Mouse (Mus musculus): Measurements from ENCODE around the gene Pcnx2. TPM values are rescaled to one million over a fixed set of nuclear protein-coding genes. Genes with fewer than 3 reads are reported as not detected.

The Pcnx2 gene
- polyA plus RNA-seq, 1 experiment from 2014 or later = 7.5 TPM

- Histone ChIP-seq H3K36me3 (ENCODE audit: control insufficient read depth, insufficient read depth, low read length) (no peaks in the 10 kb centered on the region), H3K4me2 (ENCODE audit: low read depth, low read length) (no peak overlapping the region), H3K4me1 (ENCODE audit: control insufficient read depth, insufficient read depth, low read length) (no peaks in the 10 kb centered on the region), H3K4me3 (ENCODE audit: low read depth, low read length) (no peak overlapping the region), H3K9ac (replicated peaks; ENCODE audit: low read depth, low read length) (no peak overlapping the region), H3K27me3 (ENCODE audit: control insufficient read depth, insufficient read depth, low read length) (no peaks in the 10 kb centered on the region), H3K9me3 (ENCODE audit: control insufficient read depth, low read length) (no peaks in the 10 kb centered on the region), H3K27ac (ENCODE audit: low read depth, low read length) (no peak overlapping the region)
- WGBS = 68% methylated on average over 3 of the region's 3 CpGs
- no peak for ATAC-seq (ENCODE audit: low read depth)
Observed at GRCm38 (mm10) chr8:125775031-125775430, 123.1 kb downstream of the Pcnx2 start.

- ATAC-seq (ENCODE audit: low read depth) = no peak
Observed at GRCm38 (mm10) chr8:125773281-125773803, 124.8 kb downstream of the Pcnx2 start.

GRCm38 (mm10) chr8:125772300-125772699, 125.8 kb downstream of the Pcnx2 start:
- no peak for ATAC-seq (ENCODE audit: low read depth)
- no peak overlapping the region for H3K4me2 ChIP-seq (ENCODE audit: low read depth, low read length)
- H3K9me3 ChIP-seq (ENCODE audit: control insufficient read depth, low read length) = no peaks in the 10 kb centered on the region
- no peaks in the 10 kb centered on the region for H3K36me3 ChIP-seq (ENCODE audit: control insufficient read depth, insufficient read depth, low read length)
- no peaks in the 10 kb centered on the region for H3K27me3 ChIP-seq (ENCODE audit: control insufficient read depth, insufficient read depth, low read length)
- no peak overlapping the region for H3K4me3 ChIP-seq (ENCODE audit: low read depth, low read length)
- WGBS = 86% methylated on average over 2 of the region's 2 CpGs
- no peak overlapping the region for H3K27ac ChIP-seq (ENCODE audit: low read depth, low read length)
- no peaks in the 10 kb centered on the region for H3K4me1 ChIP-seq (ENCODE audit: control insufficient read depth, insufficient read depth, low read length)
- H3K9ac ChIP-seq (replicated peaks; ENCODE audit: low read depth, low read length) = no peak overlapping the region

More at GRCm38 (mm10) chr8:125773281-125773803, 124.8 kb downstream of the Pcnx2 start:
- 50% methylated on average over 7 of the region's 7 CpGs for WGBS
- no peaks in the 10 kb centered on the region for H3K27me3 ChIP-seq (ENCODE audit: control insufficient read depth, insufficient read depth, low read length)
- no peak overlapping the region for H3K9ac ChIP-seq (replicated peaks; ENCODE audit: low read depth, low read length)
- H3K9me3 ChIP-seq (ENCODE audit: control insufficient read depth, low read length) = no peaks in the 10 kb centered on the region
- no peaks in the 10 kb centered on the region for H3K4me1 ChIP-seq (ENCODE audit: control insufficient read depth, insufficient read depth, low read length)
- H3K27ac ChIP-seq (ENCODE audit: low read depth, low read length) = no peak overlapping the region
- no peak overlapping the region for H3K4me3 ChIP-seq (ENCODE audit: low read depth, low read length)
- no peak overlapping the region for H3K4me2 ChIP-seq (ENCODE audit: low read depth, low read length)
- no peaks in the 10 kb centered on the region for H3K36me3 ChIP-seq (ENCODE audit: control insufficient read depth, insufficient read depth, low read length)

DNA sequence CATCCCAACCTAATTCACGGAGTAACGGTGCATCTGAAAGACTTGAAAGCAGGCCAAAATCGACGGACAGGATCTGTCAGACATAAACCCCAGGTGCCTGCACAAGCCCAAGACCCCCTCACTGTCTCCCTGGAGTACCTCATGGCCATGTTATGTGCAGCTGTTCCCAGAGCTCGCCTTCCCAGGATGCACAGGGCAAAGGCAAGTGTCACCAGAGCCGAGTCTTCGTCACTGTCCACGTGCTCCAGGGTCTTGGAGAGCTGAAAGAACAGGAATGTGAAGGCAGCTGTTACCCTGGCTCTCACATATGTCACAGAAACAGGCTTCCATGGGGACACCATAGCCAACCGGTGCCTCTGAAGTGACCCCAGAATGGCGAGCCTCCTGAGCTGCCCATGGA, 130.0 kb downstream of the Pcnx2 start:
- ATAC-seq (ENCODE audit: low read depth) = no peak
- H3K27me3 ChIP-seq (ENCODE audit: control insufficient read depth, insufficient read depth, low read length) = no peaks in the 10 kb centered on the region
- no peak overlapping the region for H3K4me2 ChIP-seq (ENCODE audit: low read depth, low read length)
- H3K9me3 ChIP-seq (ENCODE audit: control insufficient read depth, low read length) = no peaks in the 10 kb centered on the region
- WGBS = 87% methylated on average over 10 of the region's 10 CpGs
- H3K4me3 ChIP-seq (ENCODE audit: low read depth, low read length) = no peak overlapping the region
- no peak overlapping the region for H3K9ac ChIP-seq (replicated peaks; ENCODE audit: low read depth, low read length)
- no peaks in the 10 kb centered on the region for H3K36me3 ChIP-seq (ENCODE audit: control insufficient read depth, insufficient read depth, low read length)
- no peaks in the 10 kb centered on the region for H3K4me1 ChIP-seq (ENCODE audit: control insufficient read depth, insufficient read depth, low read length)
- no peak overlapping the region for H3K27ac ChIP-seq (ENCODE audit: low read depth, low read length)

GRCm38 (mm10) chr8:125763066-125763786, 134.9 kb downstream of the Pcnx2 start:
- WGBS = 95% methylated on average over 16 of the region's 16 CpGs
- H3K4me1 ChIP-seq (ENCODE audit: control insufficient read depth, insufficient read depth, low read length) = no peaks in the 10 kb centered on the region
- no peak overlapping the region for H3K9ac ChIP-seq (replicated peaks; ENCODE audit: low read depth, low read length)
- H3K36me3 ChIP-seq (ENCODE audit: control insufficient read depth, insufficient read depth, low read length) = 0 out of 2 replicates have a peak, but pooled peaks cover 5% of the 10 kb centered on the region
- H3K27me3 ChIP-seq (ENCODE audit: control insufficient read depth, insufficient read depth, low read length) = no peaks in the 10 kb centered on the region
- H3K4me2 ChIP-seq (ENCODE audit: low read depth, low read length) = no peak overlapping the region
- no peak overlapping the region for H3K27ac ChIP-seq (ENCODE audit: low read depth, low read length)
- no peak overlapping the region for H3K4me3 ChIP-seq (ENCODE audit: low read depth, low read length)
- no peaks in the 10 kb centered on the region for H3K9me3 ChIP-seq (ENCODE audit: control insufficient read depth, low read length)
- ATAC-seq (ENCODE audit: low read depth) = no peak

- no peak for ATAC-seq (ENCODE audit: low read depth)
- WGBS = 45% methylated on average over 10 of the region's 10 CpGs
- Histone ChIP-seq H3K4me2 (ENCODE audit: low read depth, low read length) (no peak overlapping the region), H3K9ac (replicated peaks; ENCODE audit: low read depth, low read length) (no peak overlapping the region), H3K36me3 (ENCODE audit: control insufficient read depth, insufficient read depth, low read length) (0 out of 2 replicates have a peak, but pooled peaks cover 5% of the 10 kb centered on the region), H3K4me3 (ENCODE audit: low read depth, low read length) (no peak overlapping the region), H3K27me3 (ENCODE audit: control insufficient read depth, insufficient read depth, low read length) (no peaks in the 10 kb centered on the region), H3K9me3 (ENCODE audit: control insufficient read depth, low read length) (no peaks in the 10 kb centered on the region), H3K4me1 (ENCODE audit: control insufficient read depth, insufficient read depth, low read length) (0 out of 2 replicates have a peak, but pooled peaks cover 3% of the 10 kb centered on the region), H3K27ac (ENCODE audit: low read depth, low read length) (no peak overlapping the region)
Observed at GRCm38 (mm10) chr8:125759022-125759421, 139.1 kb downstream of the Pcnx2 start.

- no peaks in the 10 kb centered on the region for H3K27me3 ChIP-seq (ENCODE audit: control insufficient read depth, insufficient read depth, low read length)
- H3K4me2 ChIP-seq (ENCODE audit: low read depth, low read length) = no peak overlapping the region
- H3K4me3 ChIP-seq (ENCODE audit: low read depth, low read length) = no peak overlapping the region
- peak; percentile 4; the same call in 1 of the 2 replicates for ATAC-seq (ENCODE audit: low read depth)
- H3K36me3 ChIP-seq (ENCODE audit: control insufficient read depth, insufficient read depth, low read length) = 0 out of 2 replicates have a peak, but pooled peaks cover 5% of the 10 kb centered on the region
- no peaks in the 10 kb centered on the region for H3K9me3 ChIP-seq (ENCODE audit: control insufficient read depth, low read length)
- H3K4me1 ChIP-seq (ENCODE audit: control insufficient read depth, insufficient read depth, low read length) = 0 out of 2 replicates have a peak, but pooled peaks cover 3% of the 10 kb centered on the region
- WGBS = 50% methylated on average over 1 of the region's 1 CpGs
- H3K27ac ChIP-seq (ENCODE audit: low read depth, low read length) = no peak overlapping the region
- H3K9ac ChIP-seq (replicated peaks; ENCODE audit: low read depth, low read length) = no peak overlapping the region
Observed at GRCm38 (mm10) chr8:125757106-125757496, 141.0 kb downstream of the Pcnx2 start.

DNA sequence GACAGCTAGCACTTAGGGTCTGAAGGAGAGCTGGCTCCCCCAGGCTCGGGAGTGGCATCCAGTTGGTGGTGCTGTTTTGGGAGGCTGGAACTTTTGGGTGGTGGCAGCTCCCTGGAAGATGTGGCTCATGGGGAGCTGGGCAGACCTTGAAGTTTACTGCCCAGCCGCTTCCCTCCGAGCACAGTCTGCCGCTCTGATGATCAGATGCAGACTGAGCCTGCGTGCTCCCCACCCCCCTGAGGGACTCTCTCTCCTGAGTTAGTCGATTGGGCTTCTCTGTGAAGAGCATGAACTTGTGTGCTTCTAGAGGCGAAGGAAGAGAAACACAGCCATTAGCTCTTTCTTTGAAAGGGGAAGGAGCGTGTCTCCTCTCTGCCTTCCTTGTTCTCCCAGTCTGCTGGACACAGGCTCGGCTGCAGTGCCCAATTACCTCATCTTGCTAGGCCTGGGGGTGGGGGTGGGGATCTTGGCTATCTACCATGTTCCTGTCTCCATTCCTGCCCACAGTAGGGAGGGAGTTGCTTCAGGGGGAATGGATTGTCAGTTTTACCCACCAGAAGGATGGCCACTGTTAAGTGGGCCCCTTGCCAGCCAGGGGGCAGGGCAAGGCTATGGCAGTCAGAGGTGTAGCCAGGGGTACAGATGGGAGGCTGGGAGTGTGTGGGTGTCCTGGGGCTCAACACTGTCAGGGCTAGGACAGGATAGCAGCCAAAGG, 141.6 kb downstream of the Pcnx2 start:
- no peak overlapping the region for H3K4me2 ChIP-seq (ENCODE audit: low read depth, low read length)
- 0 out of 2 replicates have a peak, but pooled peaks cover 5% of the 10 kb centered on the region for H3K36me3 ChIP-seq (ENCODE audit: control insufficient read depth, insufficient read depth, low read length)
- no peak overlapping the region for H3K27ac ChIP-seq (ENCODE audit: low read depth, low read length)
- WGBS = 42% methylated on average over 9 of the region's 9 CpGs
- H3K9ac ChIP-seq (replicated peaks; ENCODE audit: low read depth, low read length) = no peak overlapping the region
- H3K4me3 ChIP-seq (ENCODE audit: low read depth, low read length) = no peak overlapping the region
- no peaks in the 10 kb centered on the region for H3K9me3 ChIP-seq (ENCODE audit: control insufficient read depth, low read length)
- 0 out of 2 replicates have a peak, but pooled peaks cover 3% of the 10 kb centered on the region for H3K4me1 ChIP-seq (ENCODE audit: control insufficient read depth, insufficient read depth, low read length)
- ATAC-seq (ENCODE audit: low read depth) = peak; percentile 61; the same call in 1 of the 2 replicates
- H3K27me3 ChIP-seq (ENCODE audit: control insufficient read depth, insufficient read depth, low read length) = no peaks in the 10 kb centered on the region

DNA sequence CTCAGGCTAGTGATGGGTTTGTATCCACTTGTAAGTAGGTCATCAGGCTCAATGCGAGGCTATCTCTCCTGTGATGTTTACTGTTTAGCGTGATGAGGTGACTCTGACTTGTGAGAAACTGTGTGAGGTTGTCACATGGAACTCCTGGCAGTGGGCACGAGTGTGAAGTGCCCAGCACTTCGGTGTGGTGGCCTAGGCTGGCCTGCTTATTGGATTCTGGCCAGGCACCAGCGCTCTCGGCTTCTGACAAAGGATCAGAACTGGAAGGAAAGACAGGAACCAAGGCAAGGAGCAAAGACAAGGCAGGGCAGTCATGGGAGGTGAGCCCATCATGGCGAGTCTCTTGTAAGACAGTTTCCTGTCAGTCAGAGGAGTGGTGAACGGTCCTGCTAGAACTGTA, 142.2 kb downstream of the Pcnx2 start:
- H3K27me3 ChIP-seq (ENCODE audit: control insufficient read depth, insufficient read depth, low read length) = no peaks in the 10 kb centered on the region
- 0 out of 2 replicates have a peak, but pooled peaks cover 3% of the 10 kb centered on the region for H3K4me1 ChIP-seq (ENCODE audit: control insufficient read depth, insufficient read depth, low read length)
- H3K4me2 ChIP-seq (ENCODE audit: low read depth, low read length) = no peak overlapping the region
- H3K27ac ChIP-seq (ENCODE audit: low read depth, low read length) = no peak overlapping the region
- H3K4me3 ChIP-seq (ENCODE audit: low read depth, low read length) = no peak overlapping the region
- no peak overlapping the region for H3K9ac ChIP-seq (replicated peaks; ENCODE audit: low read depth, low read length)
- H3K9me3 ChIP-seq (ENCODE audit: control insufficient read depth, low read length) = no peaks in the 10 kb centered on the region
- H3K36me3 ChIP-seq (ENCODE audit: control insufficient read depth, insufficient read depth, low read length) = 0 out of 2 replicates have a peak, but pooled peaks cover 2% of the 10 kb centered on the region
- no peak for ATAC-seq (ENCODE audit: low read depth)
- 75% methylated on average over 8 of the region's 8 CpGs for WGBS

Data from neural tube, embryonic 14.5 days (tissue).